Mouse (Mus musculus): Measurements from ENCODE around the gene Spp2.
"Not testable (repeated sequence)": the region's sequence is repeated elsewhere in the genome, so short reads cannot be mapped to it uniquely, and the experiment has no call there.

The Spp2 gene

DNA sequence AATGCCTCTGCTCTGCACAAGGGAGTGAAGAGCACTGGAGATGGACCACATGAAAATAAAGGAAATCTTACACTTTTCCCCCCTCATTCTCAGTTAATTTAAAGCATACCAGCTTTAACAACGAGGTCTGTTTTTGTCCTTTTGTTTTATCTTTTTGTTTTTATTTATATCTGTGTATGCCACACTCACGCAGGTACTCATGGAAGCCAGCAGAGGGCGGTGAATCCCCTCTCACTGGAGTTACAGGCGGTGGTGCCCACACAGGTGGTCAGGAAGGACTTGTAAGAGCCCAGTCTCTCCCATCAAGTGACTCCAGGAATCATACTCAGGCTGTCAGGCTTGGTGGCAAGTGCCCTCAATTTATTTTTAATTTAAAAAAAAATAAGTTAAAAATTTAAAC, 27.3 kb downstream of the Spp2 start:
- DNase-seq, result no peak

DNA sequence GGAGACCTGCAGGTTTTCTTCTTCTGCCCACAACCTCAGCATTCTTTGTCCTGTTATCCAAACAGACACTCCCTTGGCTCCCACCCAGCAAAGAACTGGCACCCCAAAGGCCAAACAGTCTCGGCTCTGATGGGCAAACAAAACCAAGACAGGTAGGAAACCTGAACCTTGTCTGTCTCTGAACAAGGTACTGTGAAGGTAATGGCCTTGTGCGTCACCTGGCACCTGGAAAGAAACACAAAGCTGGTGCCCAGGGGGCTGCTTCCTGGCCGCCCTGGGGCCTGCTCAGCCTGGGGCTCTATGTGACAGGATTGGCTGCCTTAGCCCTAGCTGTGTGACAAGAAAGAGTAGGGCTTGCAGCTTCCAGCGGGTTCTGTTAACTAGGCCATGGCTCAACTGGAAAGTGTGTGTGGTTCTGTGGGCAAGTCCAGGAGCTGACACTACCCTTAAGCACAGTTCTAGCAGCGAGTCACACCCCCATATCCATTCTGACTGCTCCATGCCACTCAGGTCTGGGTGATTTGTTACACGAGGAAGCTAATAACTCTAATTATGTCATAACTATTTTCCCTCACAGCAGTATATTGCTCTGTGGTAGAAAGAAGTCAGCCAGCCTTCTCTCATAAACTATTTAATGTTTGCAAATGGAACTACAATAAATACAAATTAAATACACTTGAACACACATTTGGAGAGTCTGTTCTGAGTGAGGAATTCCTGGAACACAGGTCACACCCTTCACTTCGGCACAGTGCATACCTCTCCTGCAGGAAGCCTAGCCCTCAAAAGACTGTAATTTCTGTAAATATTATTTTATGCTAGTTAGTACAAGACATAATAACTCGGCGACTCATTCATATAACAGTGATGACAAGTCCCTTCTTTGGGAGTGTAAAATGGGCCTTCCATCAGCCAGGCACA, 30.7 kb downstream of the Spp2 start:
- peak; percentile 73 for DNase-seq

DNA sequence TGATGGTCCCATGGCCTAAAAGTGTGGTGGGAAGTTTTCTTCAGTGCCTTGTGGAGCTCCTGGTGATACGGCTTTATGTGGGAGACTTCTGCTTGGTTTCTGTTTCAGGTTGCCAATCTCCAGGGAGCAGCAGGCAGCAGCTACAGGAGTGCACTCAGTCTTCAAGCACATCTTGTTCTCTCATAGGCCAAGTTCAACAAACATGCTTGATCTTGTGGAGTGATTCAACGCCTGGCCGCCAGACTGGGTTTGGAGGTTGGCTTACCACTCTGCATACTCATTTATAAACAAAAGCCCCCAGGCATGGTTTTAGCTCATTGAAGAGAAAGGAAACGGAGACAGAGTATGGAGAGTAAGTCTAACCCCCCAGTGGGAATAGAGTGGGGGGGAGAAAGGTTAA, 36.6 kb downstream of the Spp2 start:
- peak; percentile 32 for DNase-seq

DNA sequence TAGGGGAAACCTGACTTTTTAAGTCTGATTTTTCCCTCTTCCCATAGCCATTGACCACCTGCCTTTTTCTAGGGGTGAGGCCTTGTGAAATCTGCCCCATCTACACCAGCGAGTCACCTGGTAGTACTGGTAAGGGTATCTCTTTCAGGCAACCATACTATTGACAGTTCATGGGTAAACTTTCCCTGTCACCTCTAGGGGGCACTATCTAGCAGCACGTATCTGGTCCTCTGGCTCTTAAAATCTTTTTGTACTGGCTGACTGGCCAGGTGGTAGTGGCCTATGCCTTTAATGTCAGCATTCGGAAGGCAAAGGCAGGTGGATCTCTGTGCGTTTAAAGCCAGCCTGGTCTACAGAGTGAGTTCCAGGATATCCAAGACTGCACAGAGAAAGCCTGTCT, 38.6 kb downstream of the Spp2 start:
- no peak for DNase-seq

GRCm38 (mm10) chr1:88446270-88447030, 39.7 kb downstream of the Spp2 start:
- no peak for DNase-seq

GRCm38 (mm10) chr1:88447483-88447882, 40.7 kb downstream of the Spp2 start:
- peak; percentile 30 for DNase-seq

DNA sequence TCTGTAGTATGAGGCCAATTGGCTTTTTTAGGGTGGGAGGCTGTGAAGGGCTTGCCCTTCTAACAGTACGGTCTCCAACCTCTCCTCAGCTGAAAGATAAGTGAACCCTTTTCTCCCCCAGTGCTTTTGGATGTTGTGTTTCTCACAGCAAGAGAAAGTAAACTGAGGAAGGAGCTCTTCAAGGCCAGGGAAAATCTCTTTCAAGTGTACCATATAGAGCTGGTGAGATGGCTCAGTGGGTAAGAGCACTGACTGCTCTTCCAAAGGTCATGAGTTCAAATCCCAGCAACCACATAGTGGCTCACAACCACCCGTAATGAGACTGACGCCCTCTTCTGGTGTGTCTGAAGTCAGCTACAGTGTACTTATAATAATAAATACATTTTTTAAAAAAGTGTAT, 41.3 kb downstream of the Spp2 start:
- DNase-seq, result not testable (repeated sequence)

- no peak for DNase-seq
These were observed 43.0 kb downstream of the Spp2 start for GRCm38 (mm10) chr1:88449741-88450140.

GRCm38 (mm10) chr1:88450668-88451067, 43.9 kb downstream of the Spp2 start:
- no peak for DNase-seq

GRCm38 (mm10) chr1:88452198-88452597, 45.4 kb downstream of the Spp2 start:
- no peak for DNase-seq

- DNase-seq, result peak; percentile 28
These were observed 47.9 kb downstream of the Spp2 start for GRCm38 (mm10) chr1:88454703-88455102.

GRCm38 (mm10) chr1:88455761-88456160, 49.0 kb downstream of the Spp2 start:
- DNase-seq, result no peak

- peak; percentile 85 for DNase-seq
These were observed 49.8 kb downstream of the Spp2 start for GRCm38 (mm10) chr1:88456451-88457072.

DNA sequence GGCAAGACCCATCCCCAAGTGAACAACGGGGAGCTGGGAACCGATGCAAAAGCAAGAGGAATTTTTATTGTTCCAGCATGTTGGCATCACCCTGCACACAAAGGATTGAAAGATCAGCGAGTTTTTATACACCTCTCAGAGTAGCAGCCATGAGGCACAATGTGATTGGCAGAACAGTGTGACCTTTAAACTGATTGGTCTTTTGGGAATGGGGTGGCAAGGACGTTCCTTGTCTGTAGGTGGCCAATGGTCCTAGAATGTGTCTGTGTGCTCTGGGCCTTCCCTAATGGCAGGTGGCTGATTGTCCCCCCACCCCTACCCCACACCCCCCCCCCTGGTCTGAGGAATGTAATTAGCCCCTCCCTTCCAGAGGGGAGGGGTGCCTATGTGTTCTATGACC, 52.4 kb downstream of the Spp2 start:
- no peak for DNase-seq

DNA sequence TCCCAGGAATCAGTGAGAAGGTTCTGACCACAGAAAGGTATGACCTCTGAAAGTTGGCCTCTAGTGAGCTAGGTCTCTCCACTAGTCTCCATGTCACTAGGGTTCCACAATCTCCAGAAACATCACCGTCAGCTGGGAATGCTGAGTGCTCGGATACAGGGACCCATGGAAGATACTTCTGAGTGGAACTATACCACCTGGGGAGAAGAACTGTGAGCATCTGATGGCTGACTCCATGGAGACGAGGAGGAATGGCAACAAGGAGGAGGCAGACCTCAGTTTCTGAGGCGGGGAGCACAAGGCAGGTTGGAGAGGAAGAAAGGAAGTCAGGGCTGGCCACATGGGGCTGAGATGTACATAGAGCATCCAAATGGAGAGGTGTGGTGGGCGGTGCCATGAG, 52.9 kb downstream of the Spp2 start:
- DNase-seq, result no peak

- DNase-seq, result no peak
These were observed 54.3 kb downstream of the Spp2 start for GRCm38 (mm10) chr1:88461096-88461495.

DNA sequence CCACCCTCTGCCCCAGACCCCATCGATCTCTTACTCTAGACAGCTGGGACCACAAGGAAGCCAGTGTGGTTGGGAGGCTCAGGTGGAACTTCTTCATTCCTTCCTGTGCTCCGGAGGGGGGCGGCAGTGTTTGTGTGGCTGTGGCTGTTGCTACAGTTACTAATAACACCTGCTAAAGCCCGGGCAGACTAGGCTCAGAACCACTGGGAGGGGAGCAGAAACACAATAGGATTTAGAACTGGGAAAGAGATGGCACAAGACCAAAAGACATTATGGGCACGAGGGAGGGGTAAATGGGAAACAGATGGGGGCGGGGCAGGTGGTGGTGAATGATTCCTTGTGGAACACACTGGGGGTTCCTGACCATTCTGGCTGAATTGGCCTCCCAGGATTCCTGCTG, 55.7 kb downstream of the Spp2 start:
- peak; percentile 54 for DNase-seq

GRCm38 (mm10) chr1:88463241-88463640, 56.5 kb downstream of the Spp2 start:
- DNase-seq, result peak; percentile 29

GRCm38 (mm10) chr1:88464109-88464905, 57.5 kb downstream of the Spp2 start:
- DNase-seq, result no peak

DNA sequence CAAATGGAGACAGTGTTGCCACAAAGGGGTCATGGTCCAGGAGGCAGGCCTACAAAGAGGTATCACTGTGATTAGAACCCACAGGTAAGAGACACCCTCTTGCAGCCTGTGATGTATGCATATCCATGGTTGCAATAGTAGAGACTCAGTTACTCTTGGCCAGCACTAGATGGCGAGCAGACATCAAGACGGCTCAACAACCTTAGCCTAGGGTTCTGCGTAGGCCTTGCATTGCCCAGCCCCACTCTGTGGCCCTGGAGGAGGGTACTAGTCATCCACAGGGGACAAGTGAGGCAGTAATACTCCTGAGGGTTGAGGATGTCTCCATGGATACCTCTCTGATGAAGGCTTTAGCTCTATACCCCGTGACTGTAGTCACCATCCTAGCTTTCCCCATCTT, 59.0 kb downstream of the Spp2 start:
- DNase-seq, result peak; percentile 52

DNA sequence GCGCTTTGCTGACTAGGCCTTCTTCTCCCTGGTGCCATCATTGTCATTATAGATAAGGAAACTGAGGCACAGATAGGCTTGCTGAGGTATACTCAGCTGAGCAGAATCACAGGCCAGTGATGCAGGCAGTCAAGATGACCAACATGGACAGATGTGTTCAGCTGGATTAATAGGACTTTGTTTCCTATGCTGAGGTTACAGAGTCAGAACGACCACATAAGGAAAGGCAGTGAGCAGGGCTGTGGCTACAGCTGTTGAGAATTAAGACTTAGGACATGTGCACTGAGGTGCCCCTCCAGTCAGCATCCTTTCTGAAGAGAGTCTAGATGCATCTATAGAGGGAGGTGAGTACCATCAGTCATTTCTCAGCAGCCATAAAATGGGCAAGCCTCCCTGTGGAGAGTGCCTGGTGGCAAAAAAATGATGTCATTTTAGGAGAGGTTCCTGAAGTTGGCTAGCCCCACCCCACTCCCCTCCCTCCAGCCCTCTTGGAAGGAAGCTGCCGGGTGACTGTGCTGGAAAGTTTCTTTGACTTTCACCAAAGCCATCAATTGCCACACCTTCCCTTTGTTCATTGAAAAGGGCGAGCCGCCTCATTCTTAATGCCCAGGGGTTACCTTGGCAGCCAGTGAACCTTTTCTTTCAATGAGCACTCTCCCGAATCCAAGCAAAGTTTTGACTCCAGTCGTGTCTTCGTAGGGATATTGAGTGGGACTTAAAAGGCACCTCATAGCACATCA, 59.7 kb downstream of the Spp2 start:
- no peak for DNase-seq

DNA sequence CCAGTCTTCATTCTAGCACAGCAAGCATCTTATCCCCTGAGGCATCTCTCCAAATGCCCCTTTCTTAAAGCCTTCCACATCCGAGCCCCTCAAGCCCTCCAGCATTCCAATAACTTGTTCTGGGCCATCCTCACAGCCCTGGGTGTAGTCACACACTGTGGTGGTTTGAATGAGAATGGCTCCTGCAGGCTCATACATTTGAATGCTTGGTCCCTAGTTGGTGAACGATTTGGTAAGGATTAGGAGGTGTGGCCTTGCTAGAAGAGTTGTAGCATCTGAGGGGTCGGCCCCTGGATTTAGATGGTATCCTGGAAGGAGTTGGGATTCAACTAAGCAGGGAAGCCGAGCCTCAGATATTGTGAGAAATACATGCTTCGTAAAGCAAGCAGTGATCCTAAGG, 61.1 kb downstream of the Spp2 start:
- no peak for DNase-seq
